Comparison of ENCODE assay signal across 8 mouse cellular contexts in the genomic region with DNA sequence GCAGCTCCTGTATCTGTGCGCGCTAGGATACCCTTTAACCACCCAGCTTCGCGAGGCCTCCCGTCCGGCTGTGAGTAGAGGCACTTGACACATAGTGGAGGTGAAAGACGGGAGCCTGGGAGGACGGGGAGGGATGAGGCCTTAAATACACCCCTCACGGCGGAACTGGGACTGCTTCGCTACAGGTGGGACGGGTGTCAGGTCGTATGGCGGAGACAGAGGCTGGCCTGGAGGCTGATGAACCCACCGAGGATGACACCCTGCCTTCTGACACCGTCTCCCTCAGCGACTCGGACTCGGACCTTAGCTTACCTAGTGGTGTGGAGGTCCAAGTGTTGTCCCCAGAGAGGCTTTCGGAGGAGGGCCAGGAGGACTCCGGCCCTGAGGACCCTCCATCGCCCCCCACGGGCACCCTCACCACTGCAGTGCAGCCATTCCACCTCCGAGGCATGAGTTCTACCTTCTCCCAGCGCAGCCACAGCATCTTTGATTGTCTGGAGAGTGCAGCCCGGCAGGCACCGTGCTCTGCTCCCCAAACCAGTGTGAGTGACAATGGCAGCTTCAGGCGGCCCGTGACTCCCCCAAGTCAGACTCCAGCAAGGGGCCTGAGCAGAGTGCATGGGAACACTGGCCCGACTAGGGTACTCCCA. TPM values are rescaled to one million over a fixed set of nuclear protein-coding genes. Genes with fewer than 3 reads are reported as not detected.
DNase-seq lines count a peak whose midpoint lies in the region; ATAC-seq and TF ChIP-seq lines count a peak whose summit lies in the region.

No protein-coding gene starts in this region.

- H3K4me1 ChIP-seq in kidney, adult 2 months (ENCODE audit: control insufficient read depth, insufficient read depth, low read length): peaks cover 15% of the 10 kb centered on the region
- peaks cover 5% of the 10 kb centered on the region for H3K4me1 ChIP-seq in intestine, postnatal 0 days (replicated peaks; ENCODE audit: control insufficient read depth, insufficient read depth, low read length)
- H3K4me1 ChIP-seq in midbrain, embryonic 12.5 days: peaks cover 30% of the 10 kb centered on the region

- H3K9ac ChIP-seq in intestine, postnatal 0 days (ENCODE audit: low read depth, low read length): peak overlapping the region; percentile 66
- peak overlapping the region; percentile 85 for H3K9ac ChIP-seq in midbrain, embryonic 12.5 days (replicated peaks)

- peak; percentile 22 for ATAC-seq in erythroid progenitor cell, adult 5-6 weeks (replicated peaks; ENCODE audit: low FRiP score, poor library complexity, severe bottlenecking)
- ATAC-seq in intestine, postnatal 0 days: no peak
- ATAC-seq in midbrain, embryonic 12.5 days (ENCODE audit: low FRiP score, low read depth): no peak

- peak overlapping the region; percentile 67 for H3K27ac ChIP-seq in kidney, adult 2 months (ENCODE audit: insufficient read depth, low read depth, low read length)
- peak overlapping the region; percentile 60 for H3K27ac ChIP-seq in intestine, postnatal 0 days (ENCODE audit: low read depth, low read length)
- H3K27ac ChIP-seq in midbrain, embryonic 12.5 days (replicated peaks): peak overlapping the region; percentile 69

- no peaks in the 10 kb centered on the region for H3K9me3 ChIP-seq in intestine, postnatal 0 days (ENCODE audit: control insufficient read depth)
- H3K9me3 ChIP-seq in midbrain, embryonic 12.5 days: no peaks in the 10 kb centered on the region

- H3K4me3 ChIP-seq in kidney, adult 2 months (ENCODE audit: insufficient read depth, low read depth, low read length): peak overlapping the region; percentile 91
- H3K4me3 ChIP-seq in intestine, postnatal 0 days (ENCODE audit: low read depth, low read length): peak overlapping the region; percentile 69
- H3K4me3 ChIP-seq in midbrain, embryonic 12.5 days: peak overlapping the region; percentile 64

- peaks cover 2% of the 10 kb centered on the region; the same call in 1 of the 2 replicates for H3K36me3 ChIP-seq in kidney, adult 2 months (ENCODE audit: control insufficient read depth, insufficient read depth, low read length)
- peaks cover 28% of the 10 kb centered on the region for H3K36me3 ChIP-seq in intestine, postnatal 0 days (ENCODE audit: control insufficient read depth, insufficient read depth)
- peaks cover 33% of the 10 kb centered on the region for H3K36me3 ChIP-seq in midbrain, embryonic 12.5 days

- H3K27me3 ChIP-seq in kidney, adult 2 months (replicated peaks; ENCODE audit: control insufficient read depth, insufficient read depth, low read length): no peaks in the 10 kb centered on the region
- H3K27me3 ChIP-seq in intestine, postnatal 0 days (replicated peaks; ENCODE audit: control insufficient read depth, insufficient read depth, low read length): no peaks in the 10 kb centered on the region
- H3K27me3 ChIP-seq in midbrain, embryonic 12.5 days: no peaks in the 10 kb centered on the region

- no peak for TF ChIP-seq POLR2A in kidney, adult 2 months (IDR thresholded peaks at IDR 0.05; ENCODE audit: low read depth, low read length)

- TF ChIP-seq CTCF in kidney, adult 2 months (conservative IDR thresholded peaks at IDR 0.05; ENCODE audit: insufficient read depth, insufficient read length, low read depth, low read length): no peak
- TF ChIP-seq CTCF in intestine, postnatal 0 days (IDR thresholded peaks at IDR 0.05; ENCODE audit: low read depth): no peak

- WGBS in kidney, adult 2 months: 5% methylated on average over 30 of the region's 30 CpGs
- WGBS in intestine, postnatal 0 days: 9% methylated on average over 30 of the region's 30 CpGs
- WGBS in midbrain, embryonic 12.5 days: 11% methylated on average over 30 of the region's 30 CpGs

- peak overlapping the region; percentile 83 for H3K4me2 ChIP-seq in intestine, postnatal 0 days (replicated peaks; ENCODE audit: low read depth)
- H3K4me2 ChIP-seq in midbrain, embryonic 12.5 days (replicated peaks): peak overlapping the region; percentile 100

- DNase-seq in kidney, adult 2 months: no peak
- no peak for DNase-seq in kidney, adult 18-20 months
- DNase-seq in NIH3T3 (ENCODE audit: low read depth): peak; percentile 36
- DNase-seq in gastrocnemius, postnatal 10 days: no peak
- no peak for DNase-seq in urinary bladder, postnatal 4 days (ENCODE audit: low spot score in 2 of 2)

RNA-seq across cellular contexts. Expression of gene Tssc4, which starts 0.8 kb away (rescaled TPM):
- polyA plus RNA-seq in kidney, adult 2 months (2012; rRNA removed): 64.8 and 74.5 TPM in 2 replicates
- total RNA-seq in erythroid progenitor cell, adult 5-6 weeks (2015; ENCODE audit: low replicate concordance): 10.9 and 13.7 TPM in 2 replicates
- total RNA-seq in erythroid progenitor cell, adult 5-6 weeks (2017; ENCODE audit: low replicate concordance): 6.2 and 21.0 TPM in 2 replicates
- polyA plus RNA-seq in intestine, postnatal 0 days (2015; fragmentation: Nextera tagmentation; extraction: Ambion mirVana): 32.8 and 34.0 TPM in 2 replicates
- 95.1 and 111 TPM in 2 replicates for polyA plus RNA-seq in midbrain, embryonic 12.5 days (2016; fragmentation: Nextera tagmentation; extraction: Ambion mirVana)
- 10 to 100 TPM; 14.3 to 16.9 TPM for total RNA-seq in gastrocnemius, postnatal 10 days (2021)

RNA-seq across cellular contexts. Expression of gene Cd81, which starts 17.3 kb away (rescaled TPM):
- 801 and 824 TPM in 2 replicates for polyA plus RNA-seq in kidney, adult 2 months (2012; rRNA removed)
- total RNA-seq in erythroid progenitor cell, adult 5-6 weeks (2015; ENCODE audit: low replicate concordance): 102 and 110 TPM in 2 replicates
- total RNA-seq in erythroid progenitor cell, adult 5-6 weeks (2017; ENCODE audit: low replicate concordance): 92.2 and 202 TPM in 2 replicates
- 212 and 216 TPM in 2 replicates for polyA plus RNA-seq in intestine, postnatal 0 days (2015; fragmentation: Nextera tagmentation; extraction: Ambion mirVana)
- polyA plus RNA-seq in midbrain, embryonic 12.5 days (2016; fragmentation: Nextera tagmentation; extraction: Ambion mirVana): 214 and 228 TPM in 2 replicates
- 100 to 1,000 TPM; 236 to 268 TPM for total RNA-seq in gastrocnemius, postnatal 10 days (2021)

RNA-seq across cellular contexts. Expression of gene Trpm5, which starts 24.6 kb away (rescaled TPM):
- polyA plus RNA-seq in kidney, adult 2 months (2012; rRNA removed): 0.03 TPM in 2 replicates
- total RNA-seq in erythroid progenitor cell, adult 5-6 weeks (2015; ENCODE audit: low replicate concordance): not detected in 2 replicates
- not detected in 2 replicates for total RNA-seq in erythroid progenitor cell, adult 5-6 weeks (2017; ENCODE audit: low replicate concordance)
- polyA plus RNA-seq in intestine, postnatal 0 days (2015; fragmentation: Nextera tagmentation; extraction: Ambion mirVana): 0.97 and 1.3 TPM in 2 replicates
- polyA plus RNA-seq in midbrain, embryonic 12.5 days (2016; fragmentation: Nextera tagmentation; extraction: Ambion mirVana): 0.94 and 1.7 TPM in 2 replicates
- total RNA-seq in gastrocnemius, postnatal 10 days (2021): 1 to 10 TPM; 1.2 to 2.8 TPM

RNA-seq across cellular contexts. Expression of gene Kcnq1, which starts 36.3 kb away (rescaled TPM):
- polyA plus RNA-seq in kidney, adult 2 months (2012; rRNA removed): 24.0 and 27.5 TPM in 2 replicates
- not detected in 2 replicates for total RNA-seq in erythroid progenitor cell, adult 5-6 weeks (2015; ENCODE audit: low replicate concordance)
- not detected in 2 replicates for total RNA-seq in erythroid progenitor cell, adult 5-6 weeks (2017; ENCODE audit: low replicate concordance)
- 10.5 and 13.8 TPM in 2 replicates for polyA plus RNA-seq in intestine, postnatal 0 days (2015; fragmentation: Nextera tagmentation; extraction: Ambion mirVana)
- polyA plus RNA-seq in midbrain, embryonic 12.5 days (2016; fragmentation: Nextera tagmentation; extraction: Ambion mirVana): 0.98 and 2.0 TPM in 2 replicates
- 1 to 10 TPM; 1.6 to 1.9 TPM for total RNA-seq in gastrocnemius, postnatal 10 days (2021)
